Mouse (Mus musculus) midbrain, embryonic 10.5 days (tissue): ENCODE data around the gene Lgals1. TPM values are rescaled to one million over a fixed set of nuclear protein-coding genes. Genes with fewer than 3 reads are reported as not detected.

ENCODE experiments used
- DNase-seq: peaks from one replicate; pipeline ENCODE4 v3.0.0-alpha.2; 2017; ENCODE audit warnings: low spot score
- H3K27ac ChIP-seq: fragments of 300-500 bp; sonication (generic); replicated peaks from 2 replicates; pipeline ENCODE4 v1.5.1; 2016; ENCODE audit warnings: mild to moderate bottlenecking
- H3K27me3 ChIP-seq: fragments of 300-500 bp; sonication (generic); 2 replicates; pipeline ENCODE4 v1.6.1; 2016; ENCODE audit warnings: low read depth, mild to moderate bottlenecking; ENCODE audit not compliant: poor library complexity, severe bottlenecking
- H3K36me3 ChIP-seq: fragments of 300-500 bp; sonication (generic); 2 replicates; pipeline ENCODE4 v1.6.1; 2016; ENCODE audit warnings: mild to moderate bottlenecking, moderate library complexity
- H3K4me1 ChIP-seq: fragments of 300-500 bp; sonication (generic); 2 replicates; pipeline ENCODE4 v1.6.1; 2016
- H3K4me3 ChIP-seq: fragments of 300-500 bp; sonication (generic); 2 replicates; pipeline ENCODE4 v1.5.1; 2016; ENCODE audit warnings: mild to moderate bottlenecking, moderate library complexity
- H3K9me3 ChIP-seq: fragments of 300-500 bp; sonication (generic); replicated peaks from 2 replicates; pipeline ENCODE4 v1.6.1; 2016; ENCODE audit warnings: mild to moderate bottlenecking
- whole genome bisulfite sequencing: fragments of 180-500 bp; shearing (Covaris S2); methylation state at CpG from one replicate; pipeline ENCODE4 v1.1.7; 2016; 5-methylcytosine and 5-hydroxymethylcytosine counted together
- polyA plus RNA-seq: library from polyadenylated mRNA; unstranded; fragments of >200 nt; fragmentation: Nextera tagmentation; extraction: Ambion mirVana; gene quantifications from 2 replicates; pipeline ENCODE4 v1.2.1, GENCODE M21; 2016

Gene Lgals1
- polyA plus RNA-seq, 1 experiment from 2014 or later = 341 TPM

DNA sequence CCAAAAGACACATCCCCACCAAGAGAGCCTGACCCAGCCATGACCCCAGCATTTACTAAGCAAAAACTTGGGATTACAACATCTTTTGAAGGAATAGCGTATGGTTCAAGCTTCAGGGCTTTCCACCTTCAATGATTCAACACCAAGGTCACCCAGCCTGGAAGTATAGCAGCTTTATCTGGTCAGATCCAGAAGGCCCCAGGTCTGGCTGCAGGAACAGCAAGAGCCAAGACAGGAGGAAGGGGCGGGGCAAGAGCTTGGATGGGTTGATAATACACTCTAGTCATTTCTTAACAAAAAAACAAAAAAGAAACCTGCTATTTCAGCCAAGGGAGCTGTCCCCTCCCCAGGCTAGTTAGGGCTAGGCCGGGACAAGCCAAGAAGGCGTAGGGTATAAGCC is 29.0 kb upstream of the Lgals1 start:
- no peaks in the 10 kb centered on the region for H3K9me3 ChIP-seq
- H3K36me3 ChIP-seq = peaks cover 29% of the 10 kb centered on the region
- no peak overlapping the region for H3K4me3 ChIP-seq
- peaks cover 68% of the 10 kb centered on the region for H3K4me1 ChIP-seq
- 88% methylated on average over 4 of the region's 4 CpGs for WGBS
- no peak overlapping the region for H3K27ac ChIP-seq
- H3K27me3 ChIP-seq = peaks cover 40% of the 10 kb centered on the region
- DNase-seq = no peak

DNA sequence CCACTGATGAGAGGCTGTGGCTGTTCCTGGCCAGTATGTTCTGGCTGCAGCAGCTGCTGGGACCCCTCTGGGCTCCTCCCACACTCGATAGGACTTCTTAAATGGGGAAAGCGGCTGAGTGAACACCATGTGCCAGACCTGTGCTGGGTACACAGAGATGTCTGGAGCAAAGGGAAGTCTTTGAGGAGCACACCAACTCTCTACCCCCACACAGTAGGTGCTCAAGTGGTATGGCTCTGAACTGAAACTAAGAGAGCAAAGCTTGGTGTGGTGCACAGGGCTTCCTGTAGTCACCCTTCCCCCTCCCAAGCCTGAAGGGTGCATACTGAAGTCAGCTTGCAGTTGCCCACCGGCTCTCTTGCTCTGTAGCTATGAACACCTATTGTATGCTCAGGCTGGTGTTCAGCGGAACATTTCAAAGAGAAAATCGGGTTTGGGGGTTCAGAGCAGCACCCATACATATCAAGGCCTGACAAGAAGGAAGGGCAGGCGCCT is 28.0 kb upstream of the Lgals1 start:
- H3K4me3 ChIP-seq = no peak overlapping the region
- H3K27me3 ChIP-seq = peaks cover 40% of the 10 kb centered on the region
- H3K36me3 ChIP-seq = peaks cover 20% of the 10 kb centered on the region
- 51% methylated on average over 6 of the region's 6 CpGs for WGBS
- peaks cover 62% of the 10 kb centered on the region for H3K4me1 ChIP-seq
- H3K9me3 ChIP-seq = no peaks in the 10 kb centered on the region
- no peak for DNase-seq
- H3K27ac ChIP-seq = 0 out of 2 replicates have a peak overlapping the region, but pooled peaks have one; percentile 0

DNA sequence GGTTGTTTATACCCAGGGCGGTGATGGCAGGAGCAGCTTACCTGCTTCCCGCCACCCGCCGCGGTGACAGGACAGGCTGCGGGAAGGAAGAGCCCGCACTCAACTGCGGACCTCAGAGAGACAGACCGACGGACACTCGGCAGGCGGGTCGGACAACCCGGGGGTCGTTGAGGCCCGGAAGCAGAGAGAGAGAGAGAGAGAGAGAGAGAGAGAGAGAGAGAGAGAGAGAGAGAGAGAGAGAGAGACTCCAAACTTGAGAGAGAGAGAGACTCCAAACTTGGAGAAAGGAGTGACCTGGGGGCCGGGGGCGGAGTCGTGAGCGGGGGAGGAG is 27.2 kb upstream of the Lgals1 start, which contains the start of gene Gm49510:
Gene Gm49510, plus strand, starts transcription at position 259 of the 331 bp plus-strand sequence.
- peaks cover 17% of the 10 kb centered on the region for H3K36me3 ChIP-seq
- peak within 1 kb of the TSS; percentile 77 for H3K4me3 ChIP-seq
- 3% methylated on average over 19 of the region's 20 CpGs for WGBS
- no peak for DNase-seq
- peaks cover 40% of the 10 kb centered on the region for H3K27me3 ChIP-seq
- H3K27ac ChIP-seq = peak within 1 kb of the TSS; percentile 85
- H3K9me3 ChIP-seq = no peaks in the 10 kb centered on the region
- H3K4me1 ChIP-seq = peaks cover 53% of the 10 kb centered on the region

DNA sequence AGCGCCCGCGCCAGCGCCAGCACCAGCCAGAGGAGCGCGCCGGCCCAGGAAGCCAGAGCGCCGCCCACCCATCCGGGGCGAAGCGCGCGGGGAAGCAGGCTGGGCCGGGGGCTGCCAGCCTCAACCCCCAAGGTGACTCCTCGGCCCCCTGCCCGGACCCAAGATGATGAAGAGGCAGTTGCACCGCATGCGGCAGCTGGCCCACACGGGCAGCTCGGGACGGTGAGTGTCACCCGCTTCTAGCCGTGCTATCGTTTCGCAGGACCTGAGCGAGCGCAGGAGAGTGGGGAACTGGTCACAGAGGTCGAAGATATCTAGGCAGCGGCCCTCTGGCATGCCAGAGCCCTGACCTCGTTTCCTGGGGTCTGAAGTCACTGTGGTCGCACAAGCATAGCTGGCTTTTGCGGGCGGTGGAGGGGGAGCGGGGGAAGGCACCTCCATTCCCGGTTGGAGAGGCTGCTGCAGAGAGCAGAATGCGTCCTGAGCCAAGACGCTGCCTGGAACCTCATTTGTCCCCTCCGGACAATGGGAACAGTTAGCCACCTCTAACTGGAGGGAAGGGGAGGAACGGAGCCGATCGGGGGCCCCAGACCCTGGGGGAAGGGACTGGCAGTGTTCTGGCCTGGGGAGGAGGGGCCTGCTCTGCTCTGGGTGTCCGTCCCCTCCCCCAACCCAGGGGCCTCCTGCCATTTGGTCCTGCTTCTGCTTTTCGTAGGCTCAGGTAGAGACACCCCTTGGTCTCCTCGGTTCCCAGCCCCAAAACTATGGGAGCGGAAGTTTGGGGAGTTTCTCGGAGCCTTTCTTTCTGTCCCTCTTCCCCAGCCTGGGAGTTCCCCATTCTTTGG is 26.6 kb upstream of the Lgals1 start, which contains the start of gene Sh3bp1:
Gene Sh3bp1, plus strand, starts transcription at position 29 of the 845 bp plus-strand sequence.
- peaks cover 17% of the 10 kb centered on the region; the same call in 1 of the 2 replicates for H3K36me3 ChIP-seq
- peak within 1 kb of the TSS; percentile 77 for H3K4me3 ChIP-seq
- peaks cover 48% of the 10 kb centered on the region for H3K4me1 ChIP-seq
- DNase-seq = peak; percentile 74
- WGBS = under 1% methylated on average over 47 of the region's 47 CpGs
- peak within 1 kb of the TSS; percentile 85 for H3K27ac ChIP-seq
- H3K27me3 ChIP-seq = peaks cover 40% of the 10 kb centered on the region
- no peaks in the 10 kb centered on the region for H3K9me3 ChIP-seq

DNA sequence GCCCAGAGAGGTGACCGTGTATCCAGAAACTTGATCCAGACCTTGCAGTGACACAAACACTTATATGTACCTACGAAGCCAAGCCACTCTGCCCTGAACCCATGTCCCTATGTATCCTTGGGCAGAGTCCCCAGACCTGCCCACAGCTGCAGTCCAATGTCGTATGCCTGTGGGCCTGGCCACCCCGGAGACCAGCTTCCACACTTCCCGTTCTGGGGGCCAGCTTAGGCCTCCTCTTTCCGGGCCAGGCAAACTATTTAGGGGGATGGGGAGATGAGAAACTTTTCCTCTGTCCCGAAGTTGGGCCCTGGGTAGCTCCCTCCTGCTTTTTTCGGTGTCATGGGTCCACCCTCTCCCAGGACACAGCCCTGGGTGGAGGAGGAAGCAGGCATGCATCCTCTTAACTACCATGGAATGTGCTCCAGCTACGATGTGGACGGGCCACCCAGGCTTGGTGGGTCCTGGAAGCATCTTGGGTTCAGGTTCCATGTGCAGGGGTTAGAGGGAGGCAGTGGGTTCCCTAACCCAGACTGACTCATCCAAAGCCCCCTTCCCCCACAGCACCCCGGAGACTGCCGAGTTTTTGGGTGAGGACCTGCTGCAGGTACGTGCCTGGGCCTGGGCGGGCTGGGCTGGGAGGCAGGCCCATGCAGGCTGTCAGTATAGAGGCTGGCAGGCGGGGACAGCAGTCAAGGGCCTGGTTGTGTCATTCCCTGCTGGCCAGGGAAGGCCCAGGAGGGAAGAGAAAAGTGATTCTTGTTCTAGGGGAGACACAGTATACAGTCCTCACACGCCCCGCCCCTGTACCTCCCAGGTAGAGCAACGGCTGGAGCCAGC is 25.7 kb upstream of the Lgals1 start:
- H3K4me1 ChIP-seq = peaks cover 47% of the 10 kb centered on the region
- H3K4me3 ChIP-seq = peak overlapping the region; percentile 77
- DNase-seq = no peak
- peaks cover 40% of the 10 kb centered on the region for H3K27me3 ChIP-seq
- H3K9me3 ChIP-seq = no peaks in the 10 kb centered on the region
- 14% methylated on average over 18 of the region's 18 CpGs for WGBS
- peaks cover 17% of the 10 kb centered on the region; the same call in 1 of the 2 replicates for H3K36me3 ChIP-seq
- H3K27ac ChIP-seq = peak overlapping the region; percentile 85

DNA sequence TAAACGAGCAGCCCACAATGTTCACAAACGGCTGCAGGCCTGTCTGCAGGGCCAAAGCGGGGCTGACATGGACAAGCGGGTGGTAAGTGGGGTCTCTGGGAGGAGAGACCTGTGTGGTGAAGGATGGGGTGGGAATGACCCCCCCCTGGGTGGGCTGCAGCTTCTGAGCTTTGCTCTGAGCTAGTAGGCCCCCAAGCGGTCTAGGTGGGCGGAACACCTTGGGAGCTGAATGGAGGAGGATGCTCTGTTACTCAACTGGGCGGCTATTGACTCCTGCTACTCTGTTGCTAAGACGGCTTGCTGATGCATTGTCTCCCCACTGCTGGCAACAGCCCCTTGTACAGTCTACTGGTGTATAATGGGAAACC is 25.1 kb upstream of the Lgals1 start:
- Histone ChIP-seq H3K4me3 (peak overlapping the region; percentile 77; the same call in 1 of the 2 replicates), H3K27me3 (peaks cover 40% of the 10 kb centered on the region), H3K9me3 (no peaks in the 10 kb centered on the region), H3K4me1 (peaks cover 41% of the 10 kb centered on the region), H3K27ac (peak overlapping the region; percentile 85), H3K36me3 (peaks cover 21% of the 10 kb centered on the region; the same call in 1 of the 2 replicates)
- 43% methylated on average over 8 of the region's 8 CpGs for WGBS
- no peak for DNase-seq

DNA sequence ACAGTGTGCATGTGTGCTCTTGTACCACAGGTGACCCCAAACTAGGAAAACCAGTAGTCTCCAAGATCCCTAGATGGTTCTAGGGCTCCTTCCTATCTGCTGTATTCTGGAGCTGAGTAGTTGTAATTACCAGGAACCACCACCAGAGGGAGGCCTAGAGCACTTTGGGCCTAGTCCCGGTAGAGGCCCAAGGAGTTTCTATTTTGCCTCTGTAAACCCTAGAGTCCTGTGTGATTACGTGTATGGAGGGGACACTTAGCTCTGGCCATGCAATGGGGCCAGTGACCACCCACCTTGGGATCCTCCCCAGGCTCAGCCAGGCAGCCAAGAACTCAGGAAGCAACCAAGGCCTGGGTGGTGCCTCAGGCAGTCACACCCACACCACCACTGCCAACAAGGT is 23.3 kb upstream of the Lgals1 start:
- peak overlapping the region; percentile 46; the same call in 1 of the 2 replicates for H3K27ac ChIP-seq
- DNase-seq = peak; percentile 76
- no peak overlapping the region for H3K4me3 ChIP-seq
- no peaks in the 10 kb centered on the region for H3K9me3 ChIP-seq
- H3K27me3 ChIP-seq = peaks cover 38% of the 10 kb centered on the region
- peaks cover 34% of the 10 kb centered on the region; the same call in 1 of the 2 replicates for H3K36me3 ChIP-seq
- whole genome bisulfite sequencing = 14% methylated on average over 2 of the region's 2 CpGs
- H3K4me1 ChIP-seq = peaks cover 39% of the 10 kb centered on the region

DNA sequence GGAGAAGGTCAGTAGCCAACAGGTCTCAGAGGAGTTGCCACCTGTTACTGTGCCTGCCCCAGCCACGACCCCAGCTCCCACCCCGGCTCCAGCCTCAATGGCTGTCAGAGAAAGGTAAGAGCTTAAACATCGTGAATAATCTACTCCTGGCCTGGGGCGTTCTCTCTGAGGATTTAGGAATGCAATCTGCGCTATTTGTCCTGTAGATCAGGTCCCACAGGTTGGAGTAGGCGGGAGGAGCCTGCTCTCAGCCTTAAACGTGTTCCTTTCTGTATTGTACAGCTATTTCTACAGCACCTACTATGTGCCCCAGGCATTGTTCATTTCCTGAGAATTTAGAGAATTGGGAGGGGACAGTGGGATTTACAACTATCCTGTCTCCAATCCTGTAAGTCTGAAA is 18.1 kb upstream of the Lgals1 start:
- Histone ChIP-seq H3K27ac (no peak overlapping the region), H3K36me3 (peaks cover 44% of the 10 kb centered on the region), H3K4me3 (no peak overlapping the region), H3K9me3 (no peaks in the 10 kb centered on the region), H3K4me1 (peaks cover 15% of the 10 kb centered on the region), H3K27me3 (no peaks in the 10 kb centered on the region)
- DNase-seq = no peak
- WGBS = 86% methylated on average over 7 of the region's 7 CpGs

DNA sequence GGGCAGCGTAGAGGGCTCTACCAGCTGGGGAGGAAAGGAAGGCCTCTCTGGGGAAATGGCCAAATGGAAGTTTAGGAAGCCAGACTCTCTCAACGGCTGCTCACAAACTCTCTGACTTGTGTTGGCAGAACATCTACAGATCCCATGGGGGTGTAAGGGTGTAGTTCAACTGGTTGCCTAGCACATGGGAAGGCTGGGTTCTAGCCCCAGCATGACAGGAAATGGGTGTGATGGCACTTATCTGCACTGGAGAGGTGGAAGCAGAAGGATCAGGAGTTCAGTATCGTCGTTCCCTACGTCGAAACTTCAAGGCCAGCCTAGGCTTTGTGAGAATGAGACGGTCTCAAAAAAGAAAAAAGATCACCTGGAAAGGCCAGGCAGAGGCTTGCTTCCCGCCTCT is 17.5 kb upstream of the Lgals1 start:
- Histone ChIP-seq H3K27me3 (no peaks in the 10 kb centered on the region), H3K9me3 (no peaks in the 10 kb centered on the region), H3K4me1 (peaks cover 21% of the 10 kb centered on the region), H3K36me3 (peaks cover 40% of the 10 kb centered on the region), H3K27ac (no peak overlapping the region), H3K4me3 (no peak overlapping the region)
- WGBS = 92% methylated on average over 8 of the region's 8 CpGs
- DNase-seq = no peak

DNA sequence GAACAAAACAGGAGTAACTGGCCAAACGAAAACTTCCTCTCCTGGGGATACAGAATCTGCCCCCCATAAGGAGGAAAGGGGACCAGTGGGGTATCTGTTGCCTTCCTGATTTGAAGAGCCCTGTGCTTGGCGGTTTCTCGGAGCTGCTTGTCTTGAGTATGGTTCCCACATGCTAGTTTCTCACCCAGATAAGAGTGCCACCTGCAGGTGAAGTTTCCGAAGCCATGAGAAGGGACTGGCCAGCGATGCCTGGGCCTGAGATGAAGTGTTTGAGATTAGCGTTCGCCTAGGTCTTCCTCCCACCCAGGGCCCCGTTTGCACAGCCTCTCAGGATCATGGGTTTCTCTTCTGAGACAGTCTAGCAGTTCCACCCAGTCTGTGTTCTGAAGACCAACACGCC is 14.5 kb upstream of the Lgals1 start:
- 35% methylated on average over 9 of the region's 9 CpGs for WGBS
- peak; percentile 36 for DNase-seq
- Histone ChIP-seq H3K4me3 (no peak overlapping the region), H3K9me3 (no peaks in the 10 kb centered on the region), H3K36me3 (peaks cover 31% of the 10 kb centered on the region), H3K27me3 (no peaks in the 10 kb centered on the region), H3K4me1 (peaks cover 51% of the 10 kb centered on the region), H3K27ac (no peak overlapping the region)

DNA sequence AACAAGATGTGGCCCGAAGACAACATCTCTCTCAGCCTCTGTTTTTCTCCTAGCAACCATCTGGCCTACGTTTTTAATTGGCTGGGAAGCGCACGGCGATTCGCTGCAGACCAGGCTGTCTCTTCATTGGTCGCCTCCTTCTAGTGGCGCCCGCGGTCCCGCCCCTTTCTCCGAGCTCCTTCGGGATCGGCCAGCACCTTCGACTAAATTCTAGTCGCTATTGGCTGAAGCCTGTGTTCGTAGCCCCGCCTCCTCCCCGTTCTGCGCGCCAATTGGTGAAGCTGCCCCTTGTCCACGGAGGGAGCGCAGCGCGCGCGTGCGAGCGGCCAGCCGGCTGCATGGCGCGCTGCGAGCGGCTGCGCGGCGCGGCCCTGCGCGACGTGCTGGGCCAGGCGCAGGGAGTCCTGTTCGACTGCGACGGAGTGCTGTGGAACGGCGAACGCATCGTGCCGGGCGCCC is 12.9 kb upstream of the Lgals1 start, which contains the start of gene Pdxp:
Gene Pdxp, plus strand, starts transcription at position 288 of the 459 bp plus-strand sequence.
- DNase-seq = peak; percentile 99
- no peaks in the 10 kb centered on the region for H3K9me3 ChIP-seq
- H3K36me3 ChIP-seq = peaks cover 34% of the 10 kb centered on the region
- peaks cover 51% of the 10 kb centered on the region for H3K4me1 ChIP-seq
- H3K27ac ChIP-seq = peak within 1 kb of the TSS; percentile 95
- H3K27me3 ChIP-seq = no peaks in the 10 kb centered on the region
- under 1% methylated on average over 51 of the region's 51 CpGs for WGBS
- peak within 1 kb of the TSS; percentile 91 for H3K4me3 ChIP-seq

DNA sequence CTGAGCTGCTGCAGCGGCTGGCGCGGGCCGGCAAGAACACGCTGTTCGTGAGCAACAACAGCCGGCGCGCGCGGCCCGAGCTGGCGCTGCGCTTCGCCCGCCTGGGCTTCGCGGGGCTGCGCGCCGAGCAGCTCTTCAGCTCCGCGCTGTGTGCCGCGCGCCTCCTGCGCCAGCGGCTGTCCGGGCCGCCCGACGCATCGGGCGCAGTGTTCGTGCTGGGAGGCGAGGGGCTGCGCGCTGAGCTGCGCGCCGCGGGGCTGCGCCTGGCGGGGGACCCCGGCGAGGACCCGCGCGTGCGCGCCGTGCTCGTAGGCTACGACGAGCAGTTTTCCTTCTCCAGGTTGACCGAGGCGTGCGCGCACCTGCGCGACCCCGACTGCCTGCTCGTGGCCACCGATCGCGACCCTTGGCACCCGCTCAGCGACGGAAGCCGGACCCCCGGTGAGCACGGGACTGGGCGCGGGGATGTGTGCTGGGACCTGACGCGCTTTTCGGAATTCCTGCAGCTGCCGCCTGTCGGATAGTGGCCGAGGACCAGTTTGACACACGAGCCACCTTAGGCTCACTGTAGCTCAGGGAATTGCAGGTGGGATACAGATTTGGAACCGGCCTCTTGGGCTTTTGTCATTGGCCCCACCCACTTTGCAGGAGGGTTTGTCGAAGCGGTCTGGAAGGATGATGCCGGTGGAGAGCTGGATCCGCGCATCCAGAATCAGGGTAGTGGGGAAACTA is 12.3 kb upstream of the Lgals1 start:
- peak overlapping the region; percentile 95 for H3K27ac ChIP-seq
- H3K4me3 ChIP-seq = peak overlapping the region; percentile 91
- H3K4me1 ChIP-seq = peaks cover 51% of the 10 kb centered on the region
- H3K27me3 ChIP-seq = no peaks in the 10 kb centered on the region
- peaks cover 39% of the 10 kb centered on the region for H3K36me3 ChIP-seq
- WGBS = under 1% methylated on average over 87 of the region's 87 CpGs
- H3K9me3 ChIP-seq = no peaks in the 10 kb centered on the region
- peak; percentile 55 for DNase-seq
